Mouse (Mus musculus) small intestine, adult 2 months (tissue): ENCODE measurements at regions not wholly inside any gene's neighbourhood (a gene's known extent, or its start where the extent isn't known, plus 50 kb on each side); places are given as distances from the start of the nearest gene placed in this dataset.

Experiments used
- CTCF ChIP-seq: fragments of 200-500 bp; IDR thresholded peaks from 2 replicates; pipeline ENCODE4 v1.5.1; 2012; ENCODE audit warnings: low read depth, mild to moderate bottlenecking, control low read depth, inconsistent platforms, low read length, moderate library complexity, mixed read lengths; ENCODE audit not compliant: insufficient replicate concordance, insufficient read length; ENCODE audit errors: extremely low read depth
- POLR2A ChIP-seq: fragments of 200-500 bp; IDR thresholded peaks from 2 replicates; pipeline ENCODE4 v1.6.1; 2012; ENCODE audit warnings: low read depth, mild to moderate bottlenecking, control low read depth, inconsistent platforms, low read length, moderate library complexity

DNA sequence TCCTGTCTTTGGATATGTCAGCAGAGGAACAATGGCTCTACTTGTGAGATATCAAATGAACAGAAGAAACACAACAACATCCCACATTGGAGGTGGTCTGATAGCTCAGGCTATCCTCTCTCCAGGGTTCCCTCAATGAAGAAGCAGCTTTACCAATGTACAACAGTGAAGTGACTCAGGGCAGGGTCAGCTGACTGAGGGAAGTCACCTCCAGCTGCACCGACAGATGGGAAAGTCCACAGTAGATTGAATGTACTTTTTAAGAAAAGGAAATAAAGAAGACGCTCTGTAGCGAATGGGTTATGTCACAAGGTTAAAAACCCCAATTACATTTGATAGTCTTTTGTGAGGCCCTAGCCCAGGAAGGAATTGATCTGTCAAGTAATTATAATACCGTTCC is 62.6 kb upstream of the Tnfaip3 start:
- no peak for TF ChIP-seq CTCF
- TF ChIP-seq POLR2A, result no peak
